Mouse (Mus musculus): ENCODE data around the gene Hs3st4. TPM values are rescaled to one million over a fixed set of nuclear protein-coding genes. Genes with fewer than 3 reads are reported as not detected.

Hs3st4 gene
- polyA plus RNA-seq, 1 experiment from 2014 or later, result 0.08 TPM

GRCm38 (mm10) chr7:124047382-124047781, 64.7 kb downstream of the Hs3st4 start:
- no peak for ATAC-seq (ENCODE audit: low FRiP score, low TSS enrichment)
- no peaks in the 10 kb centered on the region for H3K27me3 ChIP-seq (ENCODE audit: control insufficient read depth, insufficient read depth, low read length)
- H3K9me3 ChIP-seq (ENCODE audit: control insufficient read depth, low read length), result no peaks in the 10 kb centered on the region; the same call in 1 of the 2 replicates

GRCm38 (mm10) chr7:124048971-124049370, 66.3 kb downstream of the Hs3st4 start:
- Histone ChIP-seq H3K9ac (ENCODE audit: low read depth, low read length) (no peak overlapping the region), H3K4me1 (ENCODE audit: control insufficient read depth, insufficient read depth, low read length) (no peaks in the 10 kb centered on the region), H3K36me3 (ENCODE audit: control insufficient read depth, insufficient read depth, low read length) (no peaks in the 10 kb centered on the region), H3K4me2 (replicated peaks; ENCODE audit: low read depth, low read length) (no peak overlapping the region), H3K4me3 (ENCODE audit: low read length) (no peak overlapping the region), H3K27ac (ENCODE audit: low read depth, low read length) (no peak overlapping the region), H3K9me3 (ENCODE audit: control insufficient read depth, low read length) (no peaks in the 10 kb centered on the region; the same call in 1 of the 2 replicates), H3K27me3 (ENCODE audit: control insufficient read depth, insufficient read depth, low read length) (no peaks in the 10 kb centered on the region)
- no peak for ATAC-seq (ENCODE audit: low FRiP score, low TSS enrichment)
- 65% methylated on average over 1 of the region's 1 CpGs for WGBS

More at GRCm38 (mm10) chr7:124047382-124047781, 64.7 kb downstream of the Hs3st4 start:
- Histone ChIP-seq H3K4me3 (ENCODE audit: low read length) (no peak overlapping the region), H3K4me1 (ENCODE audit: control insufficient read depth, insufficient read depth, low read length) (no peaks in the 10 kb centered on the region), H3K4me2 (replicated peaks; ENCODE audit: low read depth, low read length) (no peak overlapping the region), H3K36me3 (ENCODE audit: control insufficient read depth, insufficient read depth, low read length) (no peaks in the 10 kb centered on the region), H3K27ac (ENCODE audit: low read depth, low read length) (no peak overlapping the region), H3K9ac (ENCODE audit: low read depth, low read length) (no peak overlapping the region)

- WGBS, result 89% methylated on average over 5 of the region's 5 CpGs
- H3K9me3 ChIP-seq (ENCODE audit: control insufficient read depth, low read length), result no peaks in the 10 kb centered on the region; the same call in 1 of the 2 replicates
- no peaks in the 10 kb centered on the region for H3K4me1 ChIP-seq (ENCODE audit: control insufficient read depth, insufficient read depth, low read length)
- no peak overlapping the region for H3K27ac ChIP-seq (ENCODE audit: low read depth, low read length)
- 0 out of 2 replicates have a peak, but pooled peaks cover under 1% of the 10 kb centered on the region for H3K27me3 ChIP-seq (ENCODE audit: control insufficient read depth, insufficient read depth, low read length)
- H3K9ac ChIP-seq (ENCODE audit: low read depth, low read length), result no peak overlapping the region
- H3K4me3 ChIP-seq (ENCODE audit: low read length), result no peak overlapping the region
- no peak for ATAC-seq (ENCODE audit: low FRiP score, low TSS enrichment)
- H3K36me3 ChIP-seq (ENCODE audit: control insufficient read depth, insufficient read depth, low read length), result no peaks in the 10 kb centered on the region
- no peak overlapping the region for H3K4me2 ChIP-seq (replicated peaks; ENCODE audit: low read depth, low read length)
Observed at GRCm38 (mm10) chr7:124050421-124050820, 67.8 kb downstream of the Hs3st4 start.

GRCm38 (mm10) chr7:124083741-124084140, 101.1 kb downstream of the Hs3st4 start:
- ATAC-seq (ENCODE audit: low FRiP score, low TSS enrichment), result no peak
- no peak overlapping the region for H3K4me2 ChIP-seq (replicated peaks; ENCODE audit: low read depth, low read length)
- H3K9me3 ChIP-seq (ENCODE audit: control insufficient read depth, low read length), result 0 out of 2 replicates have a peak, but pooled peaks cover 3% of the 10 kb centered on the region
- no peak overlapping the region for H3K9ac ChIP-seq (ENCODE audit: low read depth, low read length)
- no peak overlapping the region for H3K27ac ChIP-seq (ENCODE audit: low read depth, low read length)
- H3K27me3 ChIP-seq (ENCODE audit: control insufficient read depth, insufficient read depth, low read length), result no peaks in the 10 kb centered on the region
- no peak overlapping the region for H3K4me3 ChIP-seq (ENCODE audit: low read length)
- no peaks in the 10 kb centered on the region for H3K4me1 ChIP-seq (ENCODE audit: control insufficient read depth, insufficient read depth, low read length)
- H3K36me3 ChIP-seq (ENCODE audit: control insufficient read depth, insufficient read depth, low read length), result no peaks in the 10 kb centered on the region
- 91% methylated on average over 1 of the region's 1 CpGs for WGBS

GRCm38 (mm10) chr7:124129019-124129418, 146.3 kb downstream of the Hs3st4 start:
- Histone ChIP-seq H3K4me3 (ENCODE audit: low read length) (no peak overlapping the region), H3K4me1 (ENCODE audit: control insufficient read depth, insufficient read depth, low read length) (no peaks in the 10 kb centered on the region), H3K27ac (ENCODE audit: low read depth, low read length) (no peak overlapping the region), H3K36me3 (ENCODE audit: control insufficient read depth, insufficient read depth, low read length) (no peaks in the 10 kb centered on the region), H3K27me3 (ENCODE audit: control insufficient read depth, insufficient read depth, low read length) (no peaks in the 10 kb centered on the region), H3K9ac (ENCODE audit: low read depth, low read length) (no peak overlapping the region), H3K9me3 (ENCODE audit: control insufficient read depth, low read length) (no peaks in the 10 kb centered on the region), H3K4me2 (replicated peaks; ENCODE audit: low read depth, low read length) (no peak overlapping the region)
- ATAC-seq (ENCODE audit: low FRiP score, low TSS enrichment), result no peak
- 6% methylated on average over 2 of the region's 2 CpGs for WGBS

GRCm38 (mm10) chr7:124131312-124131711, 148.6 kb downstream of the Hs3st4 start:
- Histone ChIP-seq H3K4me3 (ENCODE audit: low read length) (no peak overlapping the region), H3K9me3 (ENCODE audit: control insufficient read depth, low read length) (no peaks in the 10 kb centered on the region), H3K27me3 (ENCODE audit: control insufficient read depth, insufficient read depth, low read length) (no peaks in the 10 kb centered on the region), H3K36me3 (ENCODE audit: control insufficient read depth, insufficient read depth, low read length) (no peaks in the 10 kb centered on the region), H3K9ac (ENCODE audit: low read depth, low read length) (no peak overlapping the region), H3K4me1 (ENCODE audit: control insufficient read depth, insufficient read depth, low read length) (no peaks in the 10 kb centered on the region), H3K27ac (ENCODE audit: low read depth, low read length) (no peak overlapping the region), H3K4me2 (replicated peaks; ENCODE audit: low read depth, low read length) (no peak overlapping the region)
- no peak for ATAC-seq (ENCODE audit: low FRiP score, low TSS enrichment)
- 77% methylated on average over 7 of the region's 7 CpGs for WGBS

- H3K27ac ChIP-seq (ENCODE audit: low read depth, low read length), result no peak overlapping the region
- no peak for ATAC-seq (ENCODE audit: low FRiP score, low TSS enrichment)
- no peak overlapping the region for H3K4me3 ChIP-seq (ENCODE audit: low read length)
- H3K9ac ChIP-seq (ENCODE audit: low read depth, low read length), result no peak overlapping the region
- no peaks in the 10 kb centered on the region for H3K36me3 ChIP-seq (ENCODE audit: control insufficient read depth, insufficient read depth, low read length)
- H3K27me3 ChIP-seq (ENCODE audit: control insufficient read depth, insufficient read depth, low read length), result no peaks in the 10 kb centered on the region
- no peaks in the 10 kb centered on the region for H3K9me3 ChIP-seq (ENCODE audit: control insufficient read depth, low read length)
- H3K4me2 ChIP-seq (replicated peaks; ENCODE audit: low read depth, low read length), result no peak overlapping the region
- 52% methylated on average over 5 of the region's 5 CpGs for WGBS
- no peaks in the 10 kb centered on the region for H3K4me1 ChIP-seq (ENCODE audit: control insufficient read depth, insufficient read depth, low read length)
Observed at GRCm38 (mm10) chr7:124136133-124136532, 153.5 kb downstream of the Hs3st4 start.

GRCm38 (mm10) chr7:124141229-124141628, 158.6 kb downstream of the Hs3st4 start:
- no peak overlapping the region for H3K4me2 ChIP-seq (replicated peaks; ENCODE audit: low read depth, low read length)
- H3K27me3 ChIP-seq (ENCODE audit: control insufficient read depth, insufficient read depth, low read length), result no peaks in the 10 kb centered on the region
- no peak overlapping the region for H3K27ac ChIP-seq (ENCODE audit: low read depth, low read length)
- H3K36me3 ChIP-seq (ENCODE audit: control insufficient read depth, insufficient read depth, low read length), result no peaks in the 10 kb centered on the region
- 73% methylated on average over 6 of the region's 6 CpGs for WGBS
- H3K4me1 ChIP-seq (ENCODE audit: control insufficient read depth, insufficient read depth, low read length), result no peaks in the 10 kb centered on the region
- ATAC-seq (ENCODE audit: low FRiP score, low TSS enrichment), result no peak
- H3K9me3 ChIP-seq (ENCODE audit: control insufficient read depth, low read length), result no peaks in the 10 kb centered on the region
- H3K4me3 ChIP-seq (ENCODE audit: low read length), result no peak overlapping the region
- no peak overlapping the region for H3K9ac ChIP-seq (ENCODE audit: low read depth, low read length)

GRCm38 (mm10) chr7:124150901-124151300, 168.2 kb downstream of the Hs3st4 start:
- no peak overlapping the region for H3K4me3 ChIP-seq (ENCODE audit: low read length)
- 83% methylated on average over 2 of the region's 2 CpGs for WGBS
- H3K36me3 ChIP-seq (ENCODE audit: control insufficient read depth, insufficient read depth, low read length), result no peaks in the 10 kb centered on the region

More at GRCm38 (mm10) chr7:124150901-124151300, 168.2 kb downstream of the Hs3st4 start:
- no peaks in the 10 kb centered on the region for H3K27me3 ChIP-seq (ENCODE audit: control insufficient read depth, insufficient read depth, low read length)
- H3K9me3 ChIP-seq (ENCODE audit: control insufficient read depth, low read length), result no peaks in the 10 kb centered on the region
- no peaks in the 10 kb centered on the region for H3K4me1 ChIP-seq (ENCODE audit: control insufficient read depth, insufficient read depth, low read length)
- H3K4me2 ChIP-seq (replicated peaks; ENCODE audit: low read depth, low read length), result no peak overlapping the region
- no peak overlapping the region for H3K9ac ChIP-seq (ENCODE audit: low read depth, low read length)
- no peak overlapping the region for H3K27ac ChIP-seq (ENCODE audit: low read depth, low read length)
- no peak for ATAC-seq (ENCODE audit: low FRiP score, low TSS enrichment)

Data from kidney, embryonic 14.5 days (tissue).